9 mouse cellular contexts compared by ENCODE assay signal in the genomic region with DNA sequence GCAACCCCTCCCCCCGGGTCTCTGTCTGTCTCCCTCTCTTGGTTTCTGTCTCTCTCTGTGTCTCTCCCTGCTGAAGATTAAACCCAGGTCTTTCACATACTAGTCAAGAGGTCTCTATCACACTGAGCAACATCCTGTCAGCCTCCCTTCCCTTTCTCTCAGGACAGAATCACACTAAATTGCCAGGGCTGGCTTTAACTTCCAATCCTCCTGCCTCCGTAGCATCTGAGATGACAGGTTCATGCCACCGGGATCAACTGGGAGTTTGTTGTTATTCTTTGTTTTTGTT. TPM values are rescaled to one million over a fixed set of nuclear protein-coding genes. Genes with fewer than 3 reads are reported as not detected.
DNase-seq lines count a peak whose midpoint lies in the region; ATAC-seq and TF ChIP-seq lines count a peak whose summit lies in the region.
"Had no signal": no experiment of that assay in that cellular context is flagged by ENCODE, and none has a peak within 500 bp of the region (broad histone marks: within the 10 kb centered on the region; RNA-seq: fewer than 3 reads in every experiment).

No protein-coding gene starts in this region.

- TF ChIP-seq EP300 in liver, embryonic 14.5 days (IDR thresholded peaks at IDR 0.05; ENCODE audit: low read depth), result no peak

- intact Hi-C loops in left cerebral cortex, adult 2 months (cut with DNase I), result no loop called here
- intact Hi-C loops in left cerebral cortex, postnatal 14 days (cut with DNase I), result no loop called here

- 0 out of 2 replicates have a peak overlapping the region, but pooled peaks have one; percentile 23 for H3K27ac ChIP-seq in forebrain, embryonic 15.5 days (replicated peaks)
- H3K27ac ChIP-seq in forebrain, embryonic 12.5 days, result no peak overlapping the region
- peak overlapping the region; percentile 53 for H3K27ac ChIP-seq in left cerebral cortex, adult 2 months
- peak overlapping the region; percentile 83 for H3K27ac ChIP-seq in embryonic facial prominence, embryonic 10.5 days (replicated peaks)
- H3K27ac ChIP-seq in liver, embryonic 14.5 days, result peak overlapping the region; percentile 61

- 60% methylated on average over 3 of the region's 3 CpGs for WGBS in forebrain, embryonic 15.5 days
- WGBS in forebrain, embryonic 12.5 days, result 51% methylated on average over 3 of the region's 3 CpGs
- WGBS in embryonic facial prominence, embryonic 10.5 days, result 49% methylated on average over 3 of the region's 3 CpGs
- 44% methylated on average over 3 of the region's 3 CpGs for WGBS in liver, embryonic 14.5 days (ENCODE audit: insufficient replicate concordance)

- H3K9ac ChIP-seq in forebrain, embryonic 15.5 days (replicated peaks), result no peak overlapping the region
- H3K9ac ChIP-seq in forebrain, embryonic 12.5 days, result no peak overlapping the region
- H3K9ac ChIP-seq in liver, embryonic 14.5 days (replicated peaks), result no peak overlapping the region

- peaks cover 12% of the 10 kb centered on the region for H3K4me1 ChIP-seq in forebrain, embryonic 15.5 days
- H3K4me1 ChIP-seq in forebrain, embryonic 12.5 days, result peaks cover 16% of the 10 kb centered on the region
- H3K4me1 ChIP-seq in embryonic facial prominence, embryonic 10.5 days, result peaks cover 40% of the 10 kb centered on the region
- peaks cover 32 to 57% of the 10 kb centered on the region in 2 experiments for H3K4me1 ChIP-seq in liver, embryonic 14.5 days (replicated peaks; ENCODE audit: control insufficient read depth in 2 of 2, insufficient read depth in 2 of 2, low read length in 1 of 2)

- H3K9me3 ChIP-seq in forebrain, embryonic 15.5 days, result no peaks in the 10 kb centered on the region
- H3K9me3 ChIP-seq in forebrain, embryonic 12.5 days, result no peaks in the 10 kb centered on the region
- no peaks in the 10 kb centered on the region for H3K9me3 ChIP-seq in embryonic facial prominence, embryonic 10.5 days
- H3K9me3 ChIP-seq in liver, embryonic 14.5 days (ENCODE audit: control insufficient read depth, low read length), result no peaks in the 10 kb centered on the region

- H3K27me3 ChIP-seq in forebrain, embryonic 15.5 days, result no peaks in the 10 kb centered on the region
- H3K27me3 ChIP-seq in forebrain, embryonic 12.5 days, result peaks cover 30% of the 10 kb centered on the region
- H3K27me3 ChIP-seq in embryonic facial prominence, embryonic 10.5 days (replicated peaks; ENCODE audit: low read depth, poor library complexity, severe bottlenecking), result no peaks in the 10 kb centered on the region; the same call in 1 of the 2 replicates
- no peaks in the 10 kb centered on the region for H3K27me3 ChIP-seq in liver, embryonic 14.5 days (ENCODE audit: control insufficient read depth, insufficient read depth, low read length)

- H3K36me3 ChIP-seq in forebrain, embryonic 15.5 days, result no peaks in the 10 kb centered on the region
- H3K36me3 ChIP-seq in forebrain, embryonic 12.5 days (replicated peaks), result no peaks in the 10 kb centered on the region
- H3K36me3 ChIP-seq in embryonic facial prominence, embryonic 10.5 days (replicated peaks), result no peaks in the 10 kb centered on the region
- no peaks in the 10 kb centered on the region for H3K36me3 ChIP-seq in liver, embryonic 14.5 days (replicated peaks; ENCODE audit: control insufficient read depth, insufficient read depth, low read depth)

- no peak overlapping the region for H3K4me3 ChIP-seq in forebrain, embryonic 15.5 days
- H3K4me3 ChIP-seq in forebrain, embryonic 12.5 days (replicated peaks), result no peak overlapping the region
- H3K4me3 ChIP-seq in left cerebral cortex, adult 2 months, result no peak overlapping the region
- no peak overlapping the region for H3K4me3 ChIP-seq in embryonic facial prominence, embryonic 10.5 days
- no peak overlapping the region for H3K4me3 ChIP-seq in liver, embryonic 14.5 days (ENCODE audit: insufficient read depth in 1 of 2, low read depth in 2 of 2, low read length in 2 of 2)

- TF ChIP-seq CTCF in left cerebral cortex, adult 2 months (IDR thresholded peaks at IDR 0.05), result no peak
- no peak for TF ChIP-seq CTCF in liver, embryonic 14.5 days (IDR thresholded peaks at IDR 0.05; ENCODE audit: low read depth)

- no peak for DNase-seq in left cerebral cortex, adult 2 months (ENCODE audit: extremely low spot score in 1 of 2, low spot score in 2 of 2)
- DNase-seq in left cerebral cortex, postnatal 14 days (ENCODE audit: low spot score in 2 of 2), result no peak
- DNase-seq in embryonic facial prominence, embryonic 10.5 days (ENCODE audit: low spot score), result no peak
- no peak for DNase-seq in liver, embryonic 14.5 days (ENCODE audit: low read depth in 3 of 3, low spot score in 3 of 3)
- DNase-seq in layer of hippocampus, postnatal 25 days (ENCODE audit: extremely low spot score in 1 of 2, low spot score in 1 of 2), result no peak
- DNase-seq in gastrocnemius, postnatal 25 days, result no peak
- DNase-seq: cerebellum, postnatal 36 days had no signal

- no peak overlapping the region for H3K4me2 ChIP-seq in forebrain, embryonic 15.5 days (replicated peaks)
- H3K4me2 ChIP-seq in forebrain, embryonic 12.5 days, result no peak overlapping the region
- peak overlapping the region; percentile 1; the same call in 1 of the 2 replicates for H3K4me2 ChIP-seq in liver, embryonic 14.5 days (ENCODE audit: low read depth)

- ATAC-seq in forebrain, embryonic 15.5 days (replicated peaks), result no peak
- no peak for ATAC-seq in forebrain, embryonic 12.5 days (ENCODE audit: low FRiP score)
- ATAC-seq in liver, embryonic 14.5 days (ENCODE audit: insufficient read depth), result no peak

RNA-seq across cellular contexts. Expression of a gene that starts 20.3 kb away (rescaled TPM):
- 16,767 and 16,970 TPM in 2 replicates for polyA plus RNA-seq in forebrain, embryonic 15.5 days (2015; fragmentation: Nextera tagmentation; extraction: Ambion mirVana)
- 12,389 and 14,301 TPM in 2 replicates for polyA plus RNA-seq in forebrain, embryonic 12.5 days (2016; fragmentation: Nextera tagmentation; extraction: Ambion mirVana)
- 1,000 to 10,000 TPM; 2,227 to 2,233 TPM for total RNA-seq in left cerebral cortex, adult 2 months (2021)
- total RNA-seq in left cerebral cortex, postnatal 14 days (2021), result 1,000 to 10,000 TPM; 3,011 to 3,018 TPM
- 15,960 and 16,856 TPM in 2 replicates for polyA plus RNA-seq in embryonic facial prominence, embryonic 10.5 days (2016; fragmentation: Nextera tagmentation; extraction: Ambion mirVana)
- 776 and 920 TPM in 2 replicates for polyA plus RNA-seq in liver, embryonic 14.5 days (2012; rRNA removed)
- polyA plus RNA-seq in liver, embryonic 14.5 days (2014; fragmentation: Nextera tagmentation; extraction: Ambion mirVana), result 7,259 and 7,802 TPM in 2 replicates
- 1,000 to 10,000 TPM; 3,553 to 3,743 TPM for total RNA-seq in layer of hippocampus, postnatal 25 days (2021)
- total RNA-seq in gastrocnemius, postnatal 25 days (2021), result 100 to 1,000 TPM; 487 to 619 TPM

RNA-seq across cellular contexts. Expression of a gene that starts 31.7 kb away (rescaled TPM):
- polyA plus RNA-seq in forebrain, embryonic 15.5 days (2015; fragmentation: Nextera tagmentation; extraction: Ambion mirVana), result 32.6 and 34.2 TPM in 2 replicates
- polyA plus RNA-seq in forebrain, embryonic 12.5 days (2016; fragmentation: Nextera tagmentation; extraction: Ambion mirVana), result 24.0 and 24.6 TPM in 2 replicates
- 10 to 100 TPM; 31.5 to 33.2 TPM for total RNA-seq in left cerebral cortex, adult 2 months (2021)
- 10 to 100 TPM; 34.2 to 34.4 TPM for total RNA-seq in left cerebral cortex, postnatal 14 days (2021)
- 25.6 and 25.9 TPM in 2 replicates for polyA plus RNA-seq in embryonic facial prominence, embryonic 10.5 days (2016; fragmentation: Nextera tagmentation; extraction: Ambion mirVana)
- polyA plus RNA-seq in liver, embryonic 14.5 days (2012; rRNA removed), result 1.9 and 2.2 TPM in 2 replicates
- 1.6 and 2.0 TPM in 2 replicates for polyA plus RNA-seq in liver, embryonic 14.5 days (2014; fragmentation: Nextera tagmentation; extraction: Ambion mirVana)
- total RNA-seq in layer of hippocampus, postnatal 25 days (2021), result 10 to 100 TPM; 37.4 to 40.0 TPM
- 1 to 10 TPM; 5.6 to 6.8 TPM for total RNA-seq in gastrocnemius, postnatal 25 days (2021)

RNA-seq across cellular contexts. Expression of a gene that starts 33.3 kb away (rescaled TPM):
- 521 and 538 TPM in 2 replicates for polyA plus RNA-seq in forebrain, embryonic 15.5 days (2015; fragmentation: Nextera tagmentation; extraction: Ambion mirVana)
- polyA plus RNA-seq in forebrain, embryonic 12.5 days (2016; fragmentation: Nextera tagmentation; extraction: Ambion mirVana), result 665 and 748 TPM in 2 replicates
- 100 to 1,000 TPM; 334 to 344 TPM for total RNA-seq in left cerebral cortex, adult 2 months (2021)
- total RNA-seq in left cerebral cortex, postnatal 14 days (2021), result 100 to 1,000 TPM; 408 to 429 TPM
- polyA plus RNA-seq in embryonic facial prominence, embryonic 10.5 days (2016; fragmentation: Nextera tagmentation; extraction: Ambion mirVana), result 759 and 790 TPM in 2 replicates
- 21.1 and 25.3 TPM in 2 replicates for polyA plus RNA-seq in liver, embryonic 14.5 days (2012; rRNA removed)
- polyA plus RNA-seq in liver, embryonic 14.5 days (2014; fragmentation: Nextera tagmentation; extraction: Ambion mirVana), result 19.3 and 21.4 TPM in 2 replicates
- total RNA-seq in layer of hippocampus, postnatal 25 days (2021), result 100 to 1,000 TPM; 229 to 232 TPM
- total RNA-seq in gastrocnemius, postnatal 25 days (2021), result 10 to 100 TPM; 13.4 to 17.6 TPM

Comparison
In these comparisons a context has a peak if more than half of its experiments do, and no peak if none do; other contexts are left out.
1. RNA of a gene that starts 31.7 kb away (total RNA-seq): 37.4 to 40.0 TPM in layer of hippocampus, postnatal 25 days, 34.2 to 34.4 TPM in left cerebral cortex, postnatal 14 days and 31.5 to 33.2 TPM in left cerebral cortex, adult 2 months; 5.6 to 6.8 TPM in gastrocnemius, postnatal 25 days; every median in the first group is over 4 times any median in the second.
2. RNA of a gene that starts 33.3 kb away (total RNA-seq): 408 to 429 TPM in left cerebral cortex, postnatal 14 days, 334 to 344 TPM in left cerebral cortex, adult 2 months and 229 to 232 TPM in layer of hippocampus, postnatal 25 days; 13.4 to 17.6 TPM in gastrocnemius, postnatal 25 days; every median in the first group is over 10 times any median in the second.